Comparison of ENCODE assay signal across 8 mouse cellular contexts in the genomic region with DNA sequence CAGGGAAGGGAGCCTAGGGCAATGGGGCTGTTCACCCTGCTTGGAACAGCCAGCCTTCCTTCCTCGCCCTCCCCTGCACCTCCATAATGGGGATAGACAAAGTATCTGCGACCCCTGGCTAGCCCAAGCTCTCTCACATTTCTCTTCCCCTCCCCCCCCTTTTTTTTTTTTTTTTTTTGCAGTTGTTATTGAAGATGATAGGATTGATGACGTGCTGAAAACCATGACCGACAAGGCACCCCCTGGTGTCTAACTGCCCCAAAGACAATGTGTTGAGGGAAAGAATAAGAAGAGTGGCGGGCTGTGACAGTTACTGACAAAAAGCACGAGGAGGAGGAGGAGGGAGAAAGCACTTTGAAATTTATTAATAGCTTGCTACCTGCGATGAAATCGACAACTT. TPM values are rescaled to one million over a fixed set of nuclear protein-coding genes. Genes with fewer than 3 reads are reported as not detected.
DNase-seq lines count a peak whose midpoint lies in the region; ATAC-seq and TF ChIP-seq lines count a peak whose summit lies in the region.

No protein-coding gene starts in this region.

- H3K9ac ChIP-seq in hindbrain, embryonic 15.5 days = peak overlapping the region; percentile 99
- H3K9ac ChIP-seq in midbrain, embryonic 16.5 days (ENCODE audit: low read depth, low read length) = peak overlapping the region; percentile 92

- TF ChIP-seq CTCF in kidney, adult 2 months (conservative IDR thresholded peaks at IDR 0.05; ENCODE audit: insufficient read depth, insufficient read length, low read depth, low read length) = no peak
- TF ChIP-seq CTCF in thymus, adult 2 months (IDR thresholded peaks at IDR 0.05; ENCODE audit: borderline replicate concordance, control insufficient read depth, extremely low read depth, insufficient read depth, low read length, poor library complexity) = no peak

- H3K36me3 ChIP-seq in kidney, adult 2 months (ENCODE audit: control insufficient read depth, insufficient read depth, low read length) = no peaks in the 10 kb centered on the region
- H3K36me3 ChIP-seq in hindbrain, embryonic 15.5 days = no peaks in the 10 kb centered on the region
- H3K36me3 ChIP-seq in midbrain, embryonic 16.5 days (ENCODE audit: control insufficient read depth, insufficient read depth, low read length) = no peaks in the 10 kb centered on the region; the same call in 1 of the 2 replicates
- H3K36me3 ChIP-seq in thymus, adult 2 months (ENCODE audit: control insufficient read depth, insufficient read depth, low read length) = no peaks in the 10 kb centered on the region

- H3K27me3 ChIP-seq in kidney, adult 2 months (replicated peaks; ENCODE audit: control insufficient read depth, insufficient read depth, low read length) = no peaks in the 10 kb centered on the region
- H3K27me3 ChIP-seq in hindbrain, embryonic 15.5 days = no peaks in the 10 kb centered on the region
- H3K27me3 ChIP-seq in midbrain, embryonic 16.5 days (ENCODE audit: control insufficient read depth, insufficient read depth, low read depth, low read length) = no peaks in the 10 kb centered on the region
- H3K27me3 ChIP-seq in thymus, adult 2 months (ENCODE audit: control insufficient read depth, insufficient read depth, low read length) = peaks cover 35% of the 10 kb centered on the region

- H3K4me1 ChIP-seq in kidney, adult 2 months (ENCODE audit: control insufficient read depth, insufficient read depth, low read length) = peaks cover 36% of the 10 kb centered on the region
- peaks cover 58% of the 10 kb centered on the region for H3K4me1 ChIP-seq in hindbrain, embryonic 15.5 days (replicated peaks)
- H3K4me1 ChIP-seq in midbrain, embryonic 16.5 days (ENCODE audit: control insufficient read depth, insufficient read depth, low read length) = peaks cover 33% of the 10 kb centered on the region
- H3K4me1 ChIP-seq in thymus, adult 2 months (replicated peaks; ENCODE audit: control insufficient read depth, insufficient read depth, low read length) = peaks cover 12% of the 10 kb centered on the region

- DNase-seq in kidney, adult 2 months = peak; percentile 37
- no peak for DNase-seq in kidney, adult 11 months
- DNase-seq in brain, adult 2 months (ENCODE audit: low read depth, low spot score) = peak; percentile 52
- DNase-seq in cerebellum, adult 9-11 months = no peak
- no peak for DNase-seq in thymus, postnatal 10 days (ENCODE audit: low spot score in 2 of 2)
- no peak for DNase-seq in thymus, adult 2 months

- peak overlapping the region; percentile 99 for H3K4me3 ChIP-seq in kidney, adult 2 months (ENCODE audit: insufficient read depth, low read depth, low read length)
- H3K4me3 ChIP-seq in hindbrain, embryonic 15.5 days = peak overlapping the region; percentile 96
- peak overlapping the region; percentile 95 for H3K4me3 ChIP-seq in midbrain, embryonic 16.5 days (ENCODE audit: low read depth, low read length)
- H3K4me3 ChIP-seq in thymus, adult 2 months (ENCODE audit: control insufficient read depth, insufficient read depth, low read length) = no peak overlapping the region; the same call in 1 of the 2 replicates

- no peak for TF ChIP-seq POLR2A in kidney, adult 2 months (IDR thresholded peaks at IDR 0.05; ENCODE audit: low read depth, low read length)
- no peak for TF ChIP-seq POLR2A in thymus, adult 2 months (IDR thresholded peaks at IDR 0.05; ENCODE audit: control insufficient read depth, extremely low read depth, insufficient read depth, low read length, poor library complexity)

- WGBS in kidney, adult 2 months = 17% methylated on average over 8 of the region's 8 CpGs
- 5% methylated on average over 5 of the region's 8 CpGs for WGBS in hindbrain, embryonic 15.5 days
- 2% methylated on average over 8 of the region's 8 CpGs for WGBS in midbrain, embryonic 16.5 days
- 10% methylated on average over 7 of the region's 8 CpGs for WGBS in thymus, adult 2 months

- H3K9me3 ChIP-seq in hindbrain, embryonic 15.5 days = no peaks in the 10 kb centered on the region
- H3K9me3 ChIP-seq in midbrain, embryonic 16.5 days (replicated peaks; ENCODE audit: control insufficient read depth, low read length, poor library complexity, severe bottlenecking) = no peaks in the 10 kb centered on the region

- H3K4me2 ChIP-seq in hindbrain, embryonic 15.5 days = peak overlapping the region; percentile 86
- H3K4me2 ChIP-seq in midbrain, embryonic 16.5 days (ENCODE audit: low read length) = peak overlapping the region; percentile 88

- peak overlapping the region; percentile 99 for H3K27ac ChIP-seq in kidney, adult 2 months (ENCODE audit: insufficient read depth, low read depth, low read length)
- peak overlapping the region; percentile 96 for H3K27ac ChIP-seq in hindbrain, embryonic 15.5 days (replicated peaks)
- H3K27ac ChIP-seq in midbrain, embryonic 16.5 days (ENCODE audit: low read length) = peak overlapping the region; percentile 95
- no peak overlapping the region for H3K27ac ChIP-seq in thymus, adult 2 months (ENCODE audit: control insufficient read depth, insufficient read depth, low read length)

- ATAC-seq in hindbrain, embryonic 15.5 days (ENCODE audit: low FRiP score, low read depth) = no peak
- ATAC-seq in midbrain, embryonic 16.5 days = no peak

RNA-seq across cellular contexts. Expression of a gene that starts 2.4 kb away (rescaled TPM):
- polyA plus RNA-seq in kidney, adult 2 months (2012; rRNA removed) = 39.6 and 40.1 TPM in 2 replicates
- 16.9 and 17.0 TPM in 2 replicates for polyA plus RNA-seq in hindbrain, embryonic 15.5 days (2015; fragmentation: Nextera tagmentation; extraction: Ambion mirVana)
- 18.2 and 18.7 TPM in 2 replicates for polyA plus RNA-seq in midbrain, embryonic 16.5 days (2015; fragmentation: Nextera tagmentation; extraction: Ambion mirVana)
- polyA plus RNA-seq in thymus, adult 2 months (2012; rRNA removed) = 2.2 and 2.7 TPM in 2 replicates

RNA-seq across cellular contexts. Expression of a gene that starts 22.1 kb away (rescaled TPM):
- 31.3 and 31.8 TPM in 2 replicates for polyA plus RNA-seq in kidney, adult 2 months (2012; rRNA removed)
- 17.6 and 19.2 TPM in 2 replicates for polyA plus RNA-seq in hindbrain, embryonic 15.5 days (2015; fragmentation: Nextera tagmentation; extraction: Ambion mirVana)
- polyA plus RNA-seq in midbrain, embryonic 16.5 days (2015; fragmentation: Nextera tagmentation; extraction: Ambion mirVana) = 18.3 and 20.1 TPM in 2 replicates
- polyA plus RNA-seq in thymus, adult 2 months (2012; rRNA removed) = 16.6 and 16.9 TPM in 2 replicates

Comparison
In these comparisons a context has a peak if more than half of its experiments do, and no peak if none do; other contexts are left out.
1. DNase-seq: peak in kidney, adult 2 months (single experiment) and brain, adult 2 months (single experiment); none in kidney, adult 11 months (single experiment), cerebellum, adult 9-11 months (single experiment), thymus, postnatal 10 days (0 of 2) and thymus, adult 2 months (single experiment).